Mouse (Mus musculus): Measurements from ENCODE around the gene Sec14l1.

- no peak for TF ChIP-seq GATA1 (IDR thresholded peaks at IDR 0.05; ENCODE audit: borderline replicate concordance, low read length)
- no peak for TF ChIP-seq FLI1 (IDR thresholded peaks at IDR 0.05; ENCODE audit: low read length)
Measured at GRCm38 (mm10) chr11:117176304-117176703, 61.3 kb downstream of the Sec14l1 start.
